Mouse (Mus musculus): ENCODE measurements at regions not wholly inside any gene's neighbourhood (a gene's known extent, or its start where the extent isn't known, plus 50 kb on each side); places are given as distances from the start of the nearest gene placed in this dataset.

- no peak overlapping the region for H3K4me3 ChIP-seq (ENCODE audit: insufficient read depth, poor library complexity, severe bottlenecking)
- no peaks in the 10 kb centered on the region for H3K79me2 ChIP-seq (ENCODE audit: control insufficient read depth, insufficient read depth)
- peaks cover 20% of the 10 kb centered on the region for H3K36me3 ChIP-seq (ENCODE audit: control insufficient read depth, insufficient read depth)
- TF ChIP-seq FOSL1 (IDR thresholded peaks at IDR 0.05; ENCODE audit: insufficient read depth, low read length, poor library complexity, severe bottlenecking) (no peak), MYOD1 (IDR thresholded peaks at IDR 0.05; ENCODE audit: control insufficient read depth, insufficient read length, low read depth) (peak; percentile 96)
- no peak overlapping the region for H3ac ChIP-seq (ENCODE audit: control insufficient read depth, insufficient read length, low read depth)
- no peaks in the 10 kb centered on the region for H3K79me3 ChIP-seq (ENCODE audit: low read depth)
- H3K27me3 ChIP-seq (ENCODE audit: control insufficient read depth, insufficient read depth, insufficient read length): no peaks in the 10 kb centered on the region
Measured at GRCm38 (mm10) chr2:128324256-128325096, 198.6 kb downstream of the Bcl2l11 start.

DNA sequence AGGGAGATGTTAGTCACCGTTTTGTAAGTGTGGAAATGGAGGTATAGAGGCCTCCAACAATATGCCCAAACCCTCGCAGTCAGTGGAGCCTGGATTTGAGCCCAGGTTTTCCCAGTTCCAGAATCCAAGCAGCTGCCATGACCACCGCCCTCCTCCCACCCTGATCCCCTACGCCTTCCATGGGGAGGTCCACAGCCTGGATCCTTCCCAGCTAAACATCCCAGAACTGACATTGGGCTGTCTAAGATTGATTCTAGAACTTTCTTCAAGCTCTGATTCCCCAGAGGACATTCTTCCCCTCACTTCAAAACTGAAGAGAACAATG is 199.2 kb downstream of the Bcl2l11 start:
- no peaks in the 10 kb centered on the region for H3K79me2 ChIP-seq (ENCODE audit: control insufficient read depth, insufficient read depth)
- H3K79me3 ChIP-seq (ENCODE audit: low read depth): no peaks in the 10 kb centered on the region
- peaks cover 20% of the 10 kb centered on the region for H3K36me3 ChIP-seq (ENCODE audit: control insufficient read depth, insufficient read depth)
- no peak for TF ChIP-seq MAX (IDR thresholded peaks at IDR 0.05)
- H3ac ChIP-seq (ENCODE audit: control insufficient read depth, insufficient read length, low read depth): no peak overlapping the region
- no peaks in the 10 kb centered on the region for H3K27me3 ChIP-seq (ENCODE audit: control insufficient read depth, insufficient read depth, insufficient read length)
- H3K4me3 ChIP-seq (ENCODE audit: insufficient read depth, poor library complexity, severe bottlenecking): no peak overlapping the region

GRCm38 (mm10) chr2:128325456-128325855 is 199.6 kb downstream of the Bcl2l11 start:
- H3K79me3 ChIP-seq (ENCODE audit: low read depth): no peaks in the 10 kb centered on the region
- H3K4me3 ChIP-seq (ENCODE audit: insufficient read depth, poor library complexity, severe bottlenecking): no peak overlapping the region
- H3K79me2 ChIP-seq (ENCODE audit: control insufficient read depth, insufficient read depth): no peaks in the 10 kb centered on the region

GRCm38 (mm10) chr2:128330833-128331232 is 205.0 kb downstream of the Bcl2l11 start:
- H3K79me3 ChIP-seq (ENCODE audit: low read depth): no peaks in the 10 kb centered on the region
- H3ac ChIP-seq (ENCODE audit: control insufficient read depth, insufficient read length, low read depth): no peak overlapping the region
- H3K79me2 ChIP-seq (ENCODE audit: control insufficient read depth, insufficient read depth): no peaks in the 10 kb centered on the region
- TF ChIP-seq MAX (IDR thresholded peaks at IDR 0.05) (no peak), FOSL1 (IDR thresholded peaks at IDR 0.05; ENCODE audit: insufficient read depth, low read length, poor library complexity, severe bottlenecking) (no peak), MYOD1 (IDR thresholded peaks at IDR 0.05; ENCODE audit: control insufficient read depth, insufficient read length, low read depth) (no peak), MYOG (IDR thresholded peaks at IDR 0.05; ENCODE audit: control insufficient read depth, extremely low read depth, insufficient read length) (no peak), CEBPB (IDR thresholded peaks at IDR 0.05; ENCODE audit: low read depth) (no peak), USF1 (IDR thresholded peaks at IDR 0.05; ENCODE audit: low read depth) (no peak), CTCF (IDR thresholded peaks at IDR 0.05; ENCODE audit: control insufficient read depth, insufficient read depth, insufficient read length) (no peak)
- no peak overlapping the region for H3K4me3 ChIP-seq (ENCODE audit: insufficient read depth, poor library complexity, severe bottlenecking)
- H3K36me3 ChIP-seq (ENCODE audit: control insufficient read depth, insufficient read depth): peaks cover 5% of the 10 kb centered on the region
- no peaks in the 10 kb centered on the region for H3K27me3 ChIP-seq (ENCODE audit: control insufficient read depth, insufficient read depth, insufficient read length)

More at GRCm38 (mm10) chr2:128325456-128325855, 199.6 kb downstream of the Bcl2l11 start:
- no peaks in the 10 kb centered on the region for H3K27me3 ChIP-seq (ENCODE audit: control insufficient read depth, insufficient read depth, insufficient read length)
- TF ChIP-seq MYOG (IDR thresholded peaks at IDR 0.05; ENCODE audit: control insufficient read depth, extremely low read depth, insufficient read length) (no peak), CTCF (IDR thresholded peaks at IDR 0.05; ENCODE audit: control insufficient read depth, insufficient read depth, insufficient read length) (no peak), USF1 (IDR thresholded peaks at IDR 0.05; ENCODE audit: low read depth) (no peak)
- H3ac ChIP-seq (ENCODE audit: control insufficient read depth, insufficient read length, low read depth): no peak overlapping the region
- peaks cover 20% of the 10 kb centered on the region for H3K36me3 ChIP-seq (ENCODE audit: control insufficient read depth, insufficient read depth)

- peaks cover under 1% of the 10 kb centered on the region for H3K36me3 ChIP-seq (ENCODE audit: control insufficient read depth, insufficient read depth)
- H3K79me3 ChIP-seq (ENCODE audit: low read depth): no peaks in the 10 kb centered on the region
- TF ChIP-seq CTCF (IDR thresholded peaks at IDR 0.05; ENCODE audit: control insufficient read depth, insufficient read depth, insufficient read length): no peak
- no peak overlapping the region for H3ac ChIP-seq (ENCODE audit: control insufficient read depth, insufficient read length, low read depth)
- H3K79me2 ChIP-seq (ENCODE audit: control insufficient read depth, insufficient read depth): no peaks in the 10 kb centered on the region
- no peaks in the 10 kb centered on the region for H3K27me3 ChIP-seq (ENCODE audit: control insufficient read depth, insufficient read depth, insufficient read length)
- no peak overlapping the region for H3K4me3 ChIP-seq (ENCODE audit: insufficient read depth, poor library complexity, severe bottlenecking)
Measured at GRCm38 (mm10) chr2:128331275-128331674, 205.4 kb downstream of the Bcl2l11 start.

- Histone ChIP-seq H3ac (ENCODE audit: control insufficient read depth, insufficient read length, low read depth) (no peak overlapping the region), H3K4me3 (ENCODE audit: insufficient read depth, poor library complexity, severe bottlenecking) (no peak overlapping the region), H3K79me3 (ENCODE audit: low read depth) (no peaks in the 10 kb centered on the region), H3K27me3 (ENCODE audit: control insufficient read depth, insufficient read depth, insufficient read length) (no peaks in the 10 kb centered on the region), H3K36me3 (ENCODE audit: control insufficient read depth, insufficient read depth) (no peaks in the 10 kb centered on the region), H3K79me2 (ENCODE audit: control insufficient read depth, insufficient read depth) (no peaks in the 10 kb centered on the region)
- TF ChIP-seq CTCF (IDR thresholded peaks at IDR 0.05; ENCODE audit: control insufficient read depth, insufficient read depth, insufficient read length): no peak
- no peak for TF ChIP-seq MAX (IDR thresholded peaks at IDR 0.05)
- TF ChIP-seq FOSL1 (IDR thresholded peaks at IDR 0.05; ENCODE audit: insufficient read depth, low read length, poor library complexity, severe bottlenecking): no peak
- no peak for TF ChIP-seq USF1 (IDR thresholded peaks at IDR 0.05; ENCODE audit: low read depth)
Measured at GRCm38 (mm10) chr2:128331681-128332080, 205.8 kb downstream of the Bcl2l11 start.

All from C2C12 (cell line).